Mouse (Mus musculus): ENCODE measurements at regions not wholly inside any gene's neighbourhood (a gene's known extent, or its start where the extent isn't known, plus 50 kb on each side); places are given as distances from the start of the nearest gene placed in this dataset.

DNA sequence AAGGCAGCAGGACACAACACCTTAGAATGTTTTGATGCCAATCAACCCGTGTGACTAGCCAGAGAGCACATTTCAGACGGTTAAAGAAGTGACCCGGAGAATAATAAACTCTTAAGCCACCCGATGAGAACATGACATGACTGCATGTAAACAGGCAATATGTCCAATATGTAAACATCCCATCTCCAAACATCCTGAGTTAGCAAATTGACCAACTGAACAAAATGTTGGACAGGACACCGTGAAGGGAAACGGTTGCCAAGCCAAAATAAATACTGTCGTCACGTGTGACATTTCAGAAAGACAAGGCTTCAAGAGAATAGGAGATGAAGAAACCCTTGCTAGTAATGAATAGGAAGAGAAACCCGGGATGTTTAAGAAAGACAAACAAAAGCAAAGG is 294.4 kb downstream of the Klf5 start:
- DNase-seq: no peak
- 70% methylated on average over 9 of the region's 9 CpGs for WGBS (ENCODE audit: insufficient replicate concordance)

GRCm38 (mm10) chr14:99593864-99594263 is 295.4 kb downstream of the Klf5 start:
- no peak overlapping the region for H3K4me3 ChIP-seq (replicated peaks)
- DNase-seq: no peak
- no peak overlapping the region for H3K4me2 ChIP-seq
- 60% methylated on average over 6 of the region's 6 CpGs for WGBS (ENCODE audit: insufficient replicate concordance)
- no peak for ATAC-seq (ENCODE audit: low read depth)
- no peaks in the 10 kb centered on the region for H3K27me3 ChIP-seq
- no peaks in the 10 kb centered on the region for H3K9me3 ChIP-seq (replicated peaks)
- no peaks in the 10 kb centered on the region for H3K4me1 ChIP-seq (replicated peaks)
- no peaks in the 10 kb centered on the region for H3K36me3 ChIP-seq
- no peak overlapping the region for H3K27ac ChIP-seq
- no peak overlapping the region for H3K9ac ChIP-seq

More for the DNA sequence above, 294.4 kb downstream of the Klf5 start:
- no peak overlapping the region for H3K27ac ChIP-seq
- ATAC-seq (ENCODE audit: low read depth): no peak
- H3K4me1 ChIP-seq (replicated peaks): no peaks in the 10 kb centered on the region
- no peak overlapping the region for H3K9ac ChIP-seq
- no peaks in the 10 kb centered on the region for H3K36me3 ChIP-seq
- no peaks in the 10 kb centered on the region for H3K9me3 ChIP-seq (replicated peaks)
- no peak overlapping the region for H3K4me3 ChIP-seq (replicated peaks)
- H3K27me3 ChIP-seq: no peaks in the 10 kb centered on the region
- H3K4me2 ChIP-seq: no peak overlapping the region

DNA sequence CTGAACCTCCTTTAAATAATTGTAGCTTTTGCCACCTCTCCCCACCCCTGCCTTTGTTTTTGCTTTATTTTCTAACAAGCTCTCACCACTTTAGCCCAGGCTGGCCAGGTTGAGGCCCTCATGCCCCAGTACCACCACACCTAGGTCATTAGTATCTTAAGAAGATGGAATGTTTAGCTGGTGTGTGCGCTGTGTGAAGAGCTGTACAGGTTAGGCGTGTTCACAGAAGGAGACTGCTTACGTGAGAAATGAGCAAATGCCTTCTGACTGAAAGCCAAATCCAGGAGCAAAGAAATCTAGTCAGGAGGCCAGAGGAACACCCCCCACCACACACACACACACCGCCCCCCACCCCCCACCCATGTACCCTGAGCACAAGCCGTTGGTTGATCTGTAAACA is 303.4 kb downstream of the Klf5 start:
- no peaks in the 10 kb centered on the region for H3K4me1 ChIP-seq (replicated peaks)
- ATAC-seq (ENCODE audit: low read depth): no peak
- no peaks in the 10 kb centered on the region for H3K36me3 ChIP-seq
- H3K4me2 ChIP-seq: no peak overlapping the region
- no peak for DNase-seq
- H3K9ac ChIP-seq: no peak overlapping the region
- 64% methylated on average over 5 of the region's 5 CpGs for WGBS (ENCODE audit: insufficient replicate concordance)
- no peak overlapping the region for H3K27ac ChIP-seq
- H3K9me3 ChIP-seq (replicated peaks): no peaks in the 10 kb centered on the region
- no peak overlapping the region for H3K4me3 ChIP-seq (replicated peaks)
- H3K27me3 ChIP-seq: no peaks in the 10 kb centered on the region

DNA sequence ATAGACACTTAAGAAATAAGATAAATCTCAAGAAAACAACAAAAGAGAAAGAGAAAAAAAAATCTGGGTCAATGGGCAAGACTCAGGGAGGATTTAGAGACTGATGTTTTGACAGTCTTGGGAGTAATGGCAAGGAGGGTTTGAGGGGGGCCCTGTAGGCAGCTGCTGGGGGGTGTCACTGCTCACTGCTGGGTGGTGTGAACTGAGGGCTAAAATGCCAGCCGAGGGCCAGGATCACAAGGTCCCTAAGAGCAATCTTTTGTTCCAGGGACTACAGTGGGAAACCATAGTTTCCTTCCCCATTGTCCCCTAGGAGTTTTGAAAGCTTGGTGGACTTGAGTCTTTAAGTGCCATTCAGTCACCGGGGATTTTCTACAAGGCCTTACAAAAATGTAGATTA is 304.8 kb downstream of the Klf5 start:
- 58% methylated on average over 2 of the region's 2 CpGs for WGBS (ENCODE audit: insufficient replicate concordance)
- H3K27me3 ChIP-seq: no peaks in the 10 kb centered on the region
- ATAC-seq (ENCODE audit: low read depth): no peak
- no peaks in the 10 kb centered on the region for H3K4me1 ChIP-seq (replicated peaks)
- H3K4me2 ChIP-seq: no peak overlapping the region
- H3K36me3 ChIP-seq: no peaks in the 10 kb centered on the region
- no peak overlapping the region for H3K27ac ChIP-seq
- no peaks in the 10 kb centered on the region for H3K9me3 ChIP-seq (replicated peaks)
- H3K4me3 ChIP-seq (replicated peaks): no peak overlapping the region
- H3K9ac ChIP-seq: no peak overlapping the region
- DNase-seq: no peak

DNA sequence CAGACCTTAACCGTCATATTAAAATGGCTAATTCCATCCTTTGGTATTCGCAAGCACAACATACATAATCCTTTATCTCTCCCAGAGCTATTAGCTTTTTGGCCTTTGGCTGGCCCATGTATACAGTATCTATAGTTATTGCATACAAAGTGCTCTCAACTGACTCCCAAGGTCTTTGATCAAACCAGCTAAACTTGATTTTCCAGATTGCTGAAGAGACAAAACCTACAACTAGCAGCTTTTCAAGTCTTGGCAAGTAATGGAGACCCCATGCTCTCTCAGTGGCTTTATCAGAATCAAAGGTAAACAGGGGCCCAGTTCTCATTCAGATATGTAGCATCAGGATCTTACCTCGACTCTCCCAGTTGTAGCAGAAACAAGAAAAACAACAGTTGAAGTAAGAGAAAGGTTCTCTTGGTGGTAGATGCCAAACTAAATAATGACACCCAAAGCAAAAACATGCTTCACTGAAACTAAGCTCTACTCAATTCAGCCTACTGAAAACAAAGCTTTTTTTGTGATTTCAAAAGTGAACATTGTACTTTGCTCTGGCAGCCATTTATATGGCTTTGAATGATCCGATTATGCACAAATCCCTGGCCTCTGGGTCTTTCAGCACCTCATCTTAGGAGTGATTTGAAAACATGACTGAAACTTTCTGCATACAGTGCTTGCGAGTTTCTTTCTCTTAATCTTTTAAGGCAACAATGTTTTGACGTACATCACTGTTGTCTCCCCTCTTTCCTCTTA is 307.0 kb downstream of the Klf5 start:
- 60% methylated on average over 6 of the region's 6 CpGs for WGBS (ENCODE audit: insufficient replicate concordance)
- DNase-seq (no peak), ATAC-seq (ENCODE audit: low read depth) (no peak)
- Histone ChIP-seq H3K4me2 (no peak overlapping the region), H3K27me3 (no peaks in the 10 kb centered on the region), H3K36me3 (no peaks in the 10 kb centered on the region), H3K9me3 (replicated peaks) (no peaks in the 10 kb centered on the region), H3K9ac (no peak overlapping the region), H3K27ac (no peak overlapping the region), H3K4me3 (replicated peaks) (no peak overlapping the region), H3K4me1 (replicated peaks) (no peaks in the 10 kb centered on the region)

DNA sequence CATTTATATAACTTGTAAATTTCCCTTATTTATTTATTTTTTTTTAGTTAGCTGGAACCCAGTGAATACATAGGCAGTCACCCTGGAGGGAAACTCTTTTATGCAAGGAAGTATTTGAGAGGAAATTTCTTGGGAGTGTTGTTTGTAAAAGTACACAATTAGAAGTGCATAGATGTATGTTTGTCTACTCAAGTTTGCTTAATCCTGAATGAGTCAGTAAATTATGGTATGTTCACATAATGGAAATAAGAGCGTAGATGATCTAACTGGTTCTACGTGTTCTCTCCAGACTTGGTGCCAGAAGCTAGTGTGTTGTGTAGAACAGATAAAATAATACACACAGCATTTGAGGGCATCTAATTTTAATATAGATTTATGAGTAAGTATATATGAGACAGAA is 310.5 kb downstream of the Klf5 start:
- H3K36me3 ChIP-seq: no peaks in the 10 kb centered on the region
- DNase-seq (no peak), ATAC-seq (ENCODE audit: low read depth) (no peak)
- no peaks in the 10 kb centered on the region for H3K4me1 ChIP-seq (replicated peaks)
- no peaks in the 10 kb centered on the region for H3K9me3 ChIP-seq (replicated peaks)
- no peak overlapping the region for H3K27ac ChIP-seq
- 78% methylated on average over 2 of the region's 2 CpGs for WGBS (ENCODE audit: insufficient replicate concordance)
- no peak overlapping the region for H3K4me3 ChIP-seq (replicated peaks)
- H3K4me2 ChIP-seq: no peak overlapping the region
- no peak overlapping the region for H3K9ac ChIP-seq
- H3K27me3 ChIP-seq: no peaks in the 10 kb centered on the region

GRCm38 (mm10) chr14:99611435-99611834 is 312.9 kb downstream of the Klf5 start:
- Histone ChIP-seq H3K27ac (no peak overlapping the region), H3K4me3 (replicated peaks) (no peak overlapping the region), H3K9ac (no peak overlapping the region), H3K4me1 (replicated peaks) (no peaks in the 10 kb centered on the region), H3K27me3 (no peaks in the 10 kb centered on the region), H3K4me2 (no peak overlapping the region), H3K9me3 (replicated peaks) (no peaks in the 10 kb centered on the region), H3K36me3 (no peaks in the 10 kb centered on the region)
- no peak for ATAC-seq (ENCODE audit: low read depth)
- 67% methylated on average over 5 of the region's 5 CpGs for WGBS (ENCODE audit: insufficient replicate concordance)
- no peak for DNase-seq

DNA sequence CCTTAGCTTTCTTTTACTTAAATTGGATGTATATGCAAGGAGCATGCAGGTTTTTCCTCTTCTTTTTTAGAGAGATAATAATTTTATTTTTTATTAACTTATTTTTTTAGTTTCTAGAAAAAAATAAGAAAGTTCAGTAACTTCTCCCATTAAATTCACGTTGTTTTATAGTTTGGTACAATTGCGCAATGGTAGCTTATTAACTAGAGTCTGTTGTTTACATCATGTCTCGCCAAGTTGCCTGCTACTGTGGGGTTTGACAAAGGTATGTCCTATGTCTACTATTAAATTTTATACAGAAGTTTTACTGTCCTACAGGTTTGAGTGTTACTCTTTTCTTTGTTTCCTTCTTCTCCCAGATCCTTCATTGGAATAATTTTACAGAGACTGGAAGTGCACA is 313.6 kb downstream of the Klf5 start:
- no peaks in the 10 kb centered on the region for H3K9me3 ChIP-seq (replicated peaks)
- no peaks in the 10 kb centered on the region for H3K36me3 ChIP-seq
- DNase-seq (no peak), ATAC-seq (ENCODE audit: low read depth) (no peak)
- WGBS (ENCODE audit: insufficient replicate concordance): 67% methylated on average over 3 of the region's 3 CpGs
- H3K4me1 ChIP-seq (replicated peaks): 0 out of 2 replicates have a peak, but pooled peaks cover 6% of the 10 kb centered on the region
- H3K4me2 ChIP-seq: no peak overlapping the region
- no peak overlapping the region for H3K4me3 ChIP-seq (replicated peaks)
- no peak overlapping the region for H3K9ac ChIP-seq
- H3K27me3 ChIP-seq: no peaks in the 10 kb centered on the region
- H3K27ac ChIP-seq: no peak overlapping the region

DNA sequence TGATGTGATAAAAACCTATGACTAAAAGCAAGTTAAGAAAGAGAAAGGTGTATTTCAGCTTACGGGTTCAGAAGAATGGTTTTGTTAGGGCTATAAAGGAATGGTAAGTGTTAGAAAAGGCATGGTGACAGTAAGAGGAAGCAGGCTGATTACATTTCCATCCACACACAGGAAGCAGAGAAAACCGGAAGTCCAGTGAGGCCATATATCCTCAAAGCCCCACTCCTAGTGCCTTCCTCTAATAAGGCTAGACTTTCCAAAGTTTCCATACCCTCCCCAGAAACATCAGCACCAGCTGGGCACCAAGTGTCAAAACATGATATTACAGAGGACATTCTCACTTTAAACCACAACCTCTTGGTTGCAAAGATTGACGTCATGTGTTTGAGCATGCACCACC is 316.3 kb downstream of the Klf5 start:
- 0 out of 2 replicates have a peak, but pooled peaks cover 6% of the 10 kb centered on the region for H3K4me1 ChIP-seq (replicated peaks)
- ATAC-seq (ENCODE audit: low read depth) (no peak), DNase-seq (no peak)
- no peak overlapping the region for H3K9ac ChIP-seq
- 46% methylated on average over 3 of the region's 3 CpGs for WGBS (ENCODE audit: insufficient replicate concordance)
- H3K27ac ChIP-seq: no peak overlapping the region
- no peaks in the 10 kb centered on the region for H3K36me3 ChIP-seq
- H3K27me3 ChIP-seq: no peaks in the 10 kb centered on the region
- H3K4me2 ChIP-seq: no peak overlapping the region
- H3K4me3 ChIP-seq (replicated peaks): no peak overlapping the region
- no peaks in the 10 kb centered on the region for H3K9me3 ChIP-seq (replicated peaks)

DNA sequence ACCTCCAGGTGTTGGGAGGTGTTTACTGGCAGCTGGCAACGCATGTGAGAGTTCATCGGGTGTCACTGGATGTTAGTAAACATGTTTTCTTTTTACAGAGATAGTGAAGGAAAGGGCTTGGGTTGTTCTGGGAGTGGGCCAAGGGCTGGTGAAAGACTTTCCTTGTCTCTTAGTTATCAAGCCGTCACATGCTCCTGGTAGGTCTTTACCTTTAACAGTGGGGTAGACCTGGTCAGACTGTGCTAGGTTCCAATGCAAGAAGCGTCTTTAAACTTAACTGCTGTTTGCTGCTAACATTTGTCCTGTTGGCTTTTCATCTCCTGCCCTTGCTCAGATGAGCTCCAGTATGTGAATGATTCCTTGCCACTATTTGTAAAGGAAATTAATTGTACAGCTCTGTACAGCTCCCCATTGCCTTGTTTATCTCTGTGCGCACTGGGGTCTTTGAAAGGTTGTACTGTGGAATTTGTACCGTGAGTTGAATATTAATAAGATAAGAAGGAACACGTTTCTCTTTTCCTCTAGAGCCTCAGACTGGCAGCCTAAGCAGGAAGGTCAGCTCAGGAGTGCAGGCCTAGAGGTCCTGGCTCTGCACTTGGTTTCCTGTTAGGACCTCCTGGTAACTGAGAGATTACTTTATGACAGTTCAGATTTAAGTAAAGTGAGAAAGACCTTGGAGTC is 318.3 kb downstream of the Klf5 start:
- H3K4me3 ChIP-seq (replicated peaks): no peak overlapping the region
- no peaks in the 10 kb centered on the region for H3K9me3 ChIP-seq (replicated peaks)
- no peak overlapping the region for H3K4me2 ChIP-seq
- no peak overlapping the region for H3K9ac ChIP-seq
- 38% methylated on average over 7 of the region's 7 CpGs for WGBS (ENCODE audit: insufficient replicate concordance)
- ATAC-seq (ENCODE audit: low read depth) (peak; percentile 34; the same call in 1 of the 2 replicates), DNase-seq (no peak)
- H3K27ac ChIP-seq: no peak overlapping the region
- no peaks in the 10 kb centered on the region for H3K27me3 ChIP-seq
- no peaks in the 10 kb centered on the region for H3K36me3 ChIP-seq
- 0 out of 2 replicates have a peak, but pooled peaks cover 6% of the 10 kb centered on the region for H3K4me1 ChIP-seq (replicated peaks)

GRCm38 (mm10) chr14:99617374-99617773 is 318.9 kb downstream of the Klf5 start:
- 8% methylated on average over 2 of the region's 2 CpGs for WGBS (ENCODE audit: insufficient replicate concordance)
- H3K4me1 ChIP-seq (replicated peaks): 0 out of 2 replicates have a peak, but pooled peaks cover 6% of the 10 kb centered on the region
- DNase-seq: no peak
- ATAC-seq (ENCODE audit: low read depth): no peak
- no peaks in the 10 kb centered on the region for H3K27me3 ChIP-seq
- H3K36me3 ChIP-seq: no peaks in the 10 kb centered on the region
- H3K9me3 ChIP-seq (replicated peaks): no peaks in the 10 kb centered on the region
- no peak overlapping the region for H3K4me2 ChIP-seq
- no peak overlapping the region for H3K9ac ChIP-seq
- H3K4me3 ChIP-seq (replicated peaks): no peak overlapping the region
- H3K27ac ChIP-seq: no peak overlapping the region

- no peaks in the 10 kb centered on the region for H3K36me3 ChIP-seq
- H3K4me1 ChIP-seq (replicated peaks): 0 out of 2 replicates have a peak, but pooled peaks cover 6% of the 10 kb centered on the region
- ATAC-seq (ENCODE audit: low read depth) (no peak), DNase-seq (no peak)
- H3K9me3 ChIP-seq (replicated peaks): no peaks in the 10 kb centered on the region
- 63% methylated on average over 3 of the region's 3 CpGs for WGBS (ENCODE audit: insufficient replicate concordance)
- H3K4me2 ChIP-seq: no peak overlapping the region
- H3K27me3 ChIP-seq: no peaks in the 10 kb centered on the region
- no peak overlapping the region for H3K4me3 ChIP-seq (replicated peaks)
- H3K9ac ChIP-seq: no peak overlapping the region
- no peak overlapping the region for H3K27ac ChIP-seq
Measured at GRCm38 (mm10) chr14:99621538-99621937, 323.0 kb downstream of the Klf5 start.
